Mouse (Mus musculus) heart, adult 2 months (tissue): ENCODE measurements around the gene Sestd1. TPM values are rescaled to one million over a fixed set of nuclear protein-coding genes. Genes with fewer than 3 reads are reported as not detected.

ENCODE experiments used
- DNase-seq, 2 experiments: peaks; one replicate each; pipeline ENCODE4 v3.0.0; 2021
- H3K27ac ChIP-seq: fragments of 200-600 bp; 2 replicates; pipeline ENCODE4 v1.8.1; 2022
- H3K27me3 ChIP-seq: fragments of 200-500 bp; 2 replicates; pipeline ENCODE4 v1.6.1; 2012; ENCODE audit warnings: mild to moderate bottlenecking, low read length, inconsistent platforms, mixed read lengths; ENCODE audit not compliant: control insufficient read depth, insufficient read depth
- H3K36me3 ChIP-seq: fragments of 200-500 bp; 2 replicates; pipeline ENCODE4 v1.6.1; 2012; ENCODE audit warnings: low read length, inconsistent platforms; ENCODE audit not compliant: control insufficient read depth, insufficient read depth
- H3K4me1 ChIP-seq: fragments of 200-500 bp; 2 replicates; pipeline ENCODE4 v1.6.1; 2011; ENCODE audit warnings: low read length; ENCODE audit not compliant: control insufficient read depth, insufficient read depth
- H3K4me3 ChIP-seq: fragments of 200-600 bp; 2 replicates; pipeline ENCODE4 v1.8.1; 2022
- H3K79me2 ChIP-seq: fragments of 200-500 bp; replicated peaks from 2 replicates; pipeline ENCODE4 v1.6.1; 2012; ENCODE audit warnings: mild to moderate bottlenecking, inconsistent platforms, low read length, moderate library complexity, mixed read lengths; ENCODE audit not compliant: control insufficient read depth, insufficient read depth
- H3K9ac ChIP-seq: fragments of 200-500 bp; 2 replicates; pipeline ENCODE4 v1.6.1; 2012; ENCODE audit warnings: low read depth, mild to moderate bottlenecking, control low read depth, inconsistent platforms, low read length, mixed read lengths
- CTCF ChIP-seq: fragments of 200-600 bp; IDR thresholded peaks from 2 replicates; pipeline ENCODE4 v1.8.1; 2022; ENCODE audit warnings: antibody characterized with exemption, mild to moderate bottlenecking, moderate library complexity
- EP300 ChIP-seq: fragments of 200-500 bp; IDR thresholded peaks from 2 replicates; pipeline ENCODE4 v1.6.1; 2011; ENCODE audit warnings: low read depth, low read length, control low read depth; ENCODE audit not compliant: insufficient read depth
- POLR2A ChIP-seq: fragments of 200-500 bp; IDR thresholded peaks from 2 replicates; pipeline ENCODE4 v1.6.1; 2011; ENCODE audit warnings: mild to moderate bottlenecking, low read depth, low read length, control low read depth; ENCODE audit not compliant: insufficient read depth
- WGBS: fragments of 180-500 bp; shearing (Covaris S2); methylation state at CpG from one replicate; pipeline ENCODE4 v1.1.7; 2018; 5-methylcytosine and 5-hydroxymethylcytosine counted together
- intact Hi-C: fragments of 180-260 bp; cut with DNase I; formaldehyde crosslinking; loops from one replicate; pipeline ENCODE4 v1.15.1; 2025
- polyA plus RNA-seq: library from polyadenylated mRNA; depleted of rRNA; stranded (reverse); fragments of >200 nt; gene quantifications from 2 replicates; pipeline ENCODE4 v1.2.3, GENCODE M21; 2012
- total RNA-seq, 2 experiments: library from RNA; stranded (reverse); gene quantifications; 2 replicates each; pipeline ENCODE4 v1.2.3; 2021

Sestd1 gene
- total and polyA plus RNA-seq, 3 experiments = 9.0 to 21.2 (median 18.3) TPM

DNA sequence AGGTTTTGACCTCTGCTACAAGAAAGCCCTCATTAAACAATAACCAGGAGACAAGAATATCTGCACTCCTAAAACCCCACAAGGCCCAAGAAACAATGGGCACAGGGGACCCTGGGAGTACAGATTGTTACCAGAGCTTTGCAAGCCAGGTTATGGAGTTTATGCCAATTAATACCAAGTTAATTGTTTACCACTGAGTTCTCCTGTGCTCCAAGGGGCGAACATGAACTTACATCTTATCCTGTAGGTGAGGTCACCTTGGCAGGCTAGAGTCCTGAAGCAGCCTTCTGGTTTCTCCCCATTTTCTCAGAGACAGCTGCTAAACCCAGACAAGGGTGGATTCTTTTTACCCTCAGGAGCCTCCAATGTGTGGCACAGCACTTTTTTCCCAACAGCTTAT, 32.0 kb downstream of the Sestd1 start:
- Histone ChIP-seq H3K27me3 (no peaks in the 10 kb centered on the region), H3K4me1 (peaks cover 7% of the 10 kb centered on the region), H3K36me3 (no peaks in the 10 kb centered on the region), H3K27ac (peak overlapping the region; percentile 32), H3K79me2 (0 out of 2 replicates have a peak, but pooled peaks cover 2% of the 10 kb centered on the region), H3K9ac (no peak overlapping the region), H3K4me3 (no peak overlapping the region)
- DNase-seq = no peak
- WGBS = 91% methylated on average over 1 of the region's 1 CpGs
- TF ChIP-seq POLR2A (no peak), EP300 (no peak), CTCF (no peak)
- intact Hi-C loops = no loop called here

DNA sequence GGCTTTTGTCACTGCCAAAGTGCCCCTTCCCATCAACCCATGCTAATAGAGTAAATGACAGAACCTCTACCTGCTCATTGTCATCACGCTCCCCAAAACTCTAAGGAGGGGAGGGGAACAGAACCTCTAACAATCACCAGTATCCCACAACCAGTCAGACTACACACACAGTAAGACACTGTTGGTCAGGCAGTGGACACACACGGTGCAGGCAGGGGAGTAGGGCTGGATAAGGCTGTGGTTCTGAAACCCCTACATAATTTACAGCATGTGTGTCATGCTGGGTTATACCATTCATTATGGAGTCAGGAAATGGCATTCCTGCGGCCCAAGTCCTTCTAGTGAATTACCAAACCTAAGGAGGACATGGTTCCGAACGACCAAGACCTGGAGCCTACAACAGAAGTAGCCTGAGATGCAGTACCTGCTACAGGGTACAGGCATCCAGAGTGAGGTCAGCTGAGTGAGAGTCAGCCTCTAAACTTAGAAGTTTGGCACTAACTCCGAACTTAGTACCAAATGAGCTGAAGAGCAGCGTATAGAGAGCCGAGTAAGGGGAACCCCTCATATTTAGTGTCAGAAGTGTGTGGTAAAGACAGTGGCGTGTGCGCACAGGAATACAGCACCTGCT, 33.1 kb downstream of the Sestd1 start:
- 0 out of 2 replicates have a peak, but pooled peaks cover 2% of the 10 kb centered on the region for H3K79me2 ChIP-seq
- no peak overlapping the region for H3K9ac ChIP-seq
- no peaks in the 10 kb centered on the region for H3K36me3 ChIP-seq
- H3K4me1 ChIP-seq = peaks cover 7% of the 10 kb centered on the region
- no peak for TF ChIP-seq EP300
- TF ChIP-seq CTCF = no peak
- no peak for TF ChIP-seq POLR2A
- no peak overlapping the region for H3K4me3 ChIP-seq
- 81% methylated on average over 10 of the region's 10 CpGs for WGBS
- no peaks in the 10 kb centered on the region for H3K27me3 ChIP-seq
- intact Hi-C loops = no loop called here
- no peak for DNase-seq
- H3K27ac ChIP-seq = peak overlapping the region; percentile 32

DNA sequence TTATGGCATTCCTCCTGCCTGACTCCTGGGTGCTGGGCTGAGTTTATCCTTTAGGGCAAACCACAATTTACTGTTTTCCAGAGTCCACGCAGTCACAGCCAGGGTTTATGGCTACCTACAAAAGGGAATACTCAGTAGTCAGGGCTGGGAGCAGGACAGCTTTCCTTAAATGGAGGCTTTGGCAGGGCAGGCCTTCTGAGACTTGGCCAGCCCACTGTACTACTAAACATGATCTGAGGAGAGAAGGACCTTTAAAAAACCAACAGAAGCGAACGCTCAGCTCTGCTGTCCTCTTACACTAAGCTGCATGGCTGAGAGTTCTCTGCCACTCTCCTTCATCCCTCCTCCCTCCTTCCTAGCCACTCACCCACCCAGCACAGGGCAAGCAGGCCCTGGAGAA, 34.6 kb downstream of the Sestd1 start:
- Histone ChIP-seq H3K36me3 (no peaks in the 10 kb centered on the region), H3K79me2 (0 out of 2 replicates have a peak, but pooled peaks cover 2% of the 10 kb centered on the region), H3K4me1 (peaks cover 7% of the 10 kb centered on the region), H3K27ac (peak overlapping the region; percentile 10; the same call in 1 of the 2 replicates), H3K27me3 (no peaks in the 10 kb centered on the region), H3K4me3 (no peak overlapping the region), H3K9ac (peak overlapping the region; percentile 33)
- TF ChIP-seq CTCF = no peak
- TF ChIP-seq POLR2A = no peak
- TF ChIP-seq EP300 = no peak
- peak in 1 of 2 experiments; percentile 30 for DNase-seq
- 60% methylated on average over 3 of the region's 3 CpGs for WGBS
- intact Hi-C loops = no loop called here

GRCm38 (mm10) chr2:77242248-77242647, 38.1 kb downstream of the Sestd1 start:
- WGBS = 91% methylated on average over 6 of the region's 6 CpGs
- H3K27me3 ChIP-seq = no peaks in the 10 kb centered on the region
- H3K4me3 ChIP-seq = no peak overlapping the region
- H3K9ac ChIP-seq = no peak overlapping the region
- H3K79me2 ChIP-seq = 0 out of 2 replicates have a peak, but pooled peaks cover 2% of the 10 kb centered on the region
- H3K36me3 ChIP-seq = peaks cover 2% of the 10 kb centered on the region
- TF ChIP-seq CTCF (no peak), EP300 (no peak), POLR2A (no peak)
- no peak for DNase-seq
- intact Hi-C loops = no loop called here
- no peak overlapping the region for H3K27ac ChIP-seq
- H3K4me1 ChIP-seq = peaks cover 8% of the 10 kb centered on the region

GRCm38 (mm10) chr2:77238607-77239006, 41.8 kb downstream of the Sestd1 start:
- Histone ChIP-seq H3K79me2 (0 out of 2 replicates have a peak, but pooled peaks cover 2% of the 10 kb centered on the region), H3K4me3 (no peak overlapping the region), H3K27ac (no peak overlapping the region), H3K36me3 (peaks cover 2% of the 10 kb centered on the region), H3K9ac (no peak overlapping the region), H3K4me1 (peaks cover 1% of the 10 kb centered on the region), H3K27me3 (no peaks in the 10 kb centered on the region)
- WGBS = 93% methylated on average over 3 of the region's 3 CpGs
- TF ChIP-seq CTCF = no peak
- no peak for TF ChIP-seq EP300
- TF ChIP-seq POLR2A = no peak
- intact Hi-C loops = no loop called here
- DNase-seq = no peak

- 55% methylated on average over 3 of the region's 3 CpGs for WGBS
- no peaks in the 10 kb centered on the region for H3K27me3 ChIP-seq
- H3K4me1 ChIP-seq = peaks cover 1% of the 10 kb centered on the region
- no peak overlapping the region for H3K27ac ChIP-seq
- no peak overlapping the region for H3K4me3 ChIP-seq
- no peaks in the 10 kb centered on the region for H3K79me2 ChIP-seq
- H3K36me3 ChIP-seq = peaks cover 2% of the 10 kb centered on the region
- TF ChIP-seq EP300 (no peak), POLR2A (no peak), CTCF (no peak)
- intact Hi-C loops = no loop called here
- H3K9ac ChIP-seq = no peak overlapping the region
- no peak for DNase-seq
These were observed 42.3 kb downstream of the Sestd1 start for GRCm38 (mm10) chr2:77238046-77238445.
